Mouse (Mus musculus) testis, adult 2 months (tissue): ENCODE measurements around the gene Itpr1.

Experiments used
- CTCF ChIP-seq: fragments of 200-500 bp; IDR thresholded peaks from 2 replicates; pipeline ENCODE4 v1.5.1; 2012; ENCODE audit warnings: low read depth, mild to moderate bottlenecking, inconsistent platforms, low read length, moderate library complexity; ENCODE audit not compliant: control insufficient read depth, insufficient read depth, insufficient replicate concordance
- POLR2A ChIP-seq: fragments of 200-500 bp; IDR thresholded peaks from 2 replicates; pipeline ENCODE4 v1.6.1; 2012; ENCODE audit warnings: low read depth, mild to moderate bottlenecking, inconsistent platforms, low read length, moderate library complexity; ENCODE audit not compliant: control insufficient read depth

DNA sequence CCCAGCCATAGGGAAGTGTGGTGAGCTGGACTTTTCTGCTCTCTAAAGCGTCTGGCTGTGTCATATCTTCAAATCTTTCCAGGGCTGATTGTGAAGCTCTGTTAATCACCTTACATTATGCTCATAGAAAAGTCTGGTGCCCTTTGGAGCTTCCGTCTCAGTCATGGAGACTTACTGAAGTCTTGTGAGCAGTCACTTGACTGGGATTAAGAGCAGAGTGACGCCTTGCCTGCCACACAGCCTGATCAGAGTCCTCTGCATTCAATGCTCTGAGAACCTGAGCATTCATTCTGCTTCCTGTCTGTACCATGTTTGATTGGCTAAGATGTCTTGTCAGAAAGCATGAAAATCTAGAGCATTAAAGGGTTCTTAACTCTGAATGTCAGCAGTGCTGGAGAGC, 314.7 kb downstream of the Itpr1 start:
- TF ChIP-seq CTCF (no peak), POLR2A (no peak)
